Mouse (Mus musculus) heart, adult 2 months (tissue): ENCODE results near the gene Sat2. TPM values are rescaled to one million over a fixed set of nuclear protein-coding genes. Genes with fewer than 3 reads are reported as not detected.
A peak's percentile ranks its signal among the peaks of the same experiment; 100 is the strongest.

Source experiments
- DNase-seq, 2 experiments: peaks; one replicate each; pipeline ENCODE4 v3.0.0; 2021
- H3K27ac ChIP-seq: fragments of 200-600 bp; 2 replicates; pipeline ENCODE4 v1.8.1; 2022
- H3K27me3 ChIP-seq: fragments of 200-500 bp; 2 replicates; pipeline ENCODE4 v1.6.1; 2012; ENCODE audit warnings: mild to moderate bottlenecking, low read length, inconsistent platforms, mixed read lengths; ENCODE audit not compliant: control insufficient read depth, insufficient read depth
- H3K36me3 ChIP-seq: fragments of 200-500 bp; 2 replicates; pipeline ENCODE4 v1.6.1; 2012; ENCODE audit warnings: low read length, inconsistent platforms; ENCODE audit not compliant: control insufficient read depth, insufficient read depth
- H3K4me1 ChIP-seq: fragments of 200-500 bp; 2 replicates; pipeline ENCODE4 v1.6.1; 2011; ENCODE audit warnings: low read length; ENCODE audit not compliant: control insufficient read depth, insufficient read depth
- H3K4me3 ChIP-seq: fragments of 200-600 bp; 2 replicates; pipeline ENCODE4 v1.8.1; 2022
- H3K79me2 ChIP-seq: fragments of 200-500 bp; replicated peaks from 2 replicates; pipeline ENCODE4 v1.6.1; 2012; ENCODE audit warnings: mild to moderate bottlenecking, inconsistent platforms, low read length, moderate library complexity, mixed read lengths; ENCODE audit not compliant: control insufficient read depth, insufficient read depth
- H3K9ac ChIP-seq: fragments of 200-500 bp; 2 replicates; pipeline ENCODE4 v1.6.1; 2012; ENCODE audit warnings: low read depth, mild to moderate bottlenecking, control low read depth, inconsistent platforms, low read length, mixed read lengths
- CTCF ChIP-seq: fragments of 200-600 bp; IDR thresholded peaks from 2 replicates; pipeline ENCODE4 v1.8.1; 2022; ENCODE audit warnings: antibody characterized with exemption, mild to moderate bottlenecking, moderate library complexity
- EP300 ChIP-seq: fragments of 200-500 bp; IDR thresholded peaks from 2 replicates; pipeline ENCODE4 v1.6.1; 2011; ENCODE audit warnings: low read depth, low read length, control low read depth; ENCODE audit not compliant: insufficient read depth
- POLR2A ChIP-seq: fragments of 200-500 bp; IDR thresholded peaks from 2 replicates; pipeline ENCODE4 v1.6.1; 2011; ENCODE audit warnings: mild to moderate bottlenecking, low read depth, low read length, control low read depth; ENCODE audit not compliant: insufficient read depth
- WGBS: fragments of 180-500 bp; shearing (Covaris S2); methylation state at CpG from one replicate; pipeline ENCODE4 v1.1.7; 2018; 5-methylcytosine and 5-hydroxymethylcytosine counted together
- intact Hi-C: fragments of 180-260 bp; cut with DNase I; formaldehyde crosslinking; loops from one replicate; pipeline ENCODE4 v1.15.1; 2025
- polyA plus RNA-seq: library from polyadenylated mRNA; depleted of rRNA; stranded (reverse); fragments of >200 nt; gene quantifications from 2 replicates; pipeline ENCODE4 v1.2.3, GENCODE M21; 2012
- total RNA-seq, 2 experiments: library from RNA; stranded (reverse); gene quantifications; 2 replicates each; pipeline ENCODE4 v1.2.3; 2021

The Sat2 gene
- total and polyA plus RNA-seq, 3 experiments, result 1.8 to 4.5 (median 1.9) TPM

DNA sequence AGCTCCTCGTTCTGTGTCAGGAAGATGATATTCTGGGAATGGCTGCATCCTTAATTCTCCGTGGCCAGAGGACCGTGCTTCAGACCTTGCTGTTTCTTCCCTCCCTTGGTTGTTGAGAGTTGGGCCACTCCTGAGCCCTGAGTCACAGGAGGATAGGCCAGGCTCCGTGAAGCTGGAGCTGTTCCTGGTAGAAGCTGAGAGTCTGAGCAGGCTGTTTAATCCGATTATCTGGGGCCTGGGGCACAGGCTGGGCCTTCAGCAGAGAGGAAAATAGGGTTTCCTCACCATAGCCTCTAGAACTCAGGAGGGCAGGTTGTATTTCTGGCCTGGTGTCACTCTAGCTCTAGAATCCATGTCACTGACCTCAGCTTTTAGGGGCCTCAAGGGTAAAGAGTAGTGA lies 31.6 kb downstream of the Sat2 start:
- intact Hi-C loops, result no loop called here
- Histone ChIP-seq H3K27me3 (no peaks in the 10 kb centered on the region), H3K4me3 (no peak overlapping the region), H3K79me2 (no peaks in the 10 kb centered on the region), H3K9ac (no peak overlapping the region), H3K36me3 (no peaks in the 10 kb centered on the region), H3K27ac (no peak overlapping the region), H3K4me1 (peaks cover 2% of the 10 kb centered on the region)
- DNase-seq, result no peak
- WGBS, result 55% methylated on average over 5 of the region's 5 CpGs
- TF ChIP-seq EP300, result no peak
- no peak for TF ChIP-seq POLR2A
- no peak for TF ChIP-seq CTCF

- Histone ChIP-seq H3K27ac (no peak overlapping the region), H3K4me3 (no peak overlapping the region), H3K4me1 (peaks cover 2% of the 10 kb centered on the region), H3K9ac (no peak overlapping the region), H3K36me3 (no peaks in the 10 kb centered on the region), H3K27me3 (no peaks in the 10 kb centered on the region), H3K79me2 (no peaks in the 10 kb centered on the region)
- 46% methylated on average over 9 of the region's 9 CpGs for whole genome bisulfite sequencing
- TF ChIP-seq CTCF (no peak), POLR2A (no peak), EP300 (no peak)
- intact Hi-C loops, result loop anchor here (2.0 kb wide), 1 partner anchor 100 kb away; no protein-coding TSS in a partner anchor
- no peak for DNase-seq
These were observed 32.9 kb downstream of the Sat2 start for GRCm38 (mm10) chr11:69654760-69655159.

DNA sequence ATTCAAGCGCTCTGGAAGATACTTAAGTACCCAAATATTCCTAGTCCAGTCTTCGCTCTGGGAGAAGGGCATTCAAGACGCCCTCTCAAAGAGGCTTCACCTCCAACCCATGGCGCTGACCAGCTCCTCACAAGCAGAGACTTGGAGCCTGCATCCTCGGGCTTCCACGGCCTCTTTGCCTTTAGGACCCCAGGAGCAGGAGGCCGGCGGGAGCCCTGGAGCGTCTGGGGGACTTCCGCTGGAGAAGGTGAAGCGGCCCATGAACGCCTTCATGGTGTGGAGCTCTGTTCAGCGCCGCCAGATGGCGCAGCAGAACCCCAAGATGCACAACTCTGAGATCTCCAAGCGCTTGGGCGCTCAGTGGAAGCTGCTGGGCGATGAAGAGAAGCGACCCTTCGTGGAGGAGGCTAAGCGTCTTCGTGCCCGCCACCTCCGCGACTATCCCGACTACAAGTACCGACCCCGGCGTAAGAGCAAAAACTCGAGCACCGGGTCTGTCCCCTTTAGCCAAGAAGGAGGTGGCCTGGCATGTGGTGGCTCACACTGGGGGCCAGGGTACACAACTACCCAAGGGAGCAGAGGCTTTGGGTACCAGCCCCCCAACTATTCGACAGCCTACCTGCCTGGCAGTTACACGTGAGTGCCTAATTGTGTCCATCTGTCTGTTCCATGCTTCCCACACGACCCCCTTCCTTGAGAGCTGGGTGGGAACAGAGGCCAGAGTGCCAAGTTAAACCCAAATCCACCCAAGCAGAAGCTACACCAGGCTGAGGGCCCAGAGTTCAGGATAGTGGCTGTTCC lies 33.6 kb downstream of the Sat2 start, which contains the start of gene Sox15:
Gene Sox15 (plus strand): TSS at position 51 of the 801 bp plus-strand sequence.
- H3K27me3 ChIP-seq, result no peaks in the 10 kb centered on the region
- H3K36me3 ChIP-seq, result no peaks in the 10 kb centered on the region
- no peaks in the 10 kb centered on the region for H3K79me2 ChIP-seq
- 24% methylated on average over 34 of the region's 34 CpGs for WGBS
- TF ChIP-seq CTCF, result peak; percentile 90
- no peak for TF ChIP-seq POLR2A
- no peak for TF ChIP-seq EP300
- H3K27ac ChIP-seq, result no peak within 1 kb of the TSS
- peaks cover 2% of the 10 kb centered on the region for H3K4me1 ChIP-seq
- peak within 1 kb of the TSS; percentile 10; the same call in 1 of the 2 replicates for H3K9ac ChIP-seq
- DNase-seq, result peak; percentile 70 to 76
- H3K4me3 ChIP-seq, result no peak within 1 kb of the TSS
- intact Hi-C loops, result loop anchor here (2.0 kb wide), 2 partner anchors 27 to 99 kb away; no protein-coding TSS in a partner anchor

DNA sequence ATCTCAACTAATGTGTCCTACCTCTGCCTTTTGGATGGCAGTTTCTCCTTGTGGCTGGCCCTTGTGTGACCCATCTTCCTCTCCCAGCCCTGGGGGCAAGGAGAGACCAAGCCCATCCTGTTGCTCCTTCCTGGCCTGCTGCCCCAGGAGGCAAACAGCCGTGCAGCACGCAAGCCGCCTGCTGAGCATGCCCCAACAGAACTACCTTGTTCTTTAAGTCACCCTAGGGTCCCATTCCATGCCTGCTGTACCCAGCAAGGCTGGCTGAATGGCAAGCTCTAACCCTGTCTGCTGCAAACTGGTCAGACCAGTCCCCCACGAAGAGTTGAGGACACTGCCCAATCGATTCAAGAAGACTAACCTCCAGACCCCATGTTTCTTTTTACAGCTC lies 34.2 kb downstream of the Sat2 start:
- H3K79me2 ChIP-seq, result no peaks in the 10 kb centered on the region
- H3K4me1 ChIP-seq, result peaks cover 2% of the 10 kb centered on the region
- intact Hi-C loops, result loop anchor here (2.0 kb wide), 1 partner anchor 27 kb away; no protein-coding TSS in a partner anchor
- TF ChIP-seq EP300, result no peak
- TF ChIP-seq POLR2A, result no peak
- TF ChIP-seq CTCF, result no peak
- no peaks in the 10 kb centered on the region for H3K36me3 ChIP-seq
- H3K4me3 ChIP-seq, result no peak overlapping the region
- peak overlapping the region; percentile 10; the same call in 1 of the 2 replicates for H3K9ac ChIP-seq
- WGBS, result 53% methylated on average over 5 of the region's 5 CpGs
- no peaks in the 10 kb centered on the region for H3K27me3 ChIP-seq
- no peak overlapping the region for H3K27ac ChIP-seq
- DNase-seq, result no peak

DNA sequence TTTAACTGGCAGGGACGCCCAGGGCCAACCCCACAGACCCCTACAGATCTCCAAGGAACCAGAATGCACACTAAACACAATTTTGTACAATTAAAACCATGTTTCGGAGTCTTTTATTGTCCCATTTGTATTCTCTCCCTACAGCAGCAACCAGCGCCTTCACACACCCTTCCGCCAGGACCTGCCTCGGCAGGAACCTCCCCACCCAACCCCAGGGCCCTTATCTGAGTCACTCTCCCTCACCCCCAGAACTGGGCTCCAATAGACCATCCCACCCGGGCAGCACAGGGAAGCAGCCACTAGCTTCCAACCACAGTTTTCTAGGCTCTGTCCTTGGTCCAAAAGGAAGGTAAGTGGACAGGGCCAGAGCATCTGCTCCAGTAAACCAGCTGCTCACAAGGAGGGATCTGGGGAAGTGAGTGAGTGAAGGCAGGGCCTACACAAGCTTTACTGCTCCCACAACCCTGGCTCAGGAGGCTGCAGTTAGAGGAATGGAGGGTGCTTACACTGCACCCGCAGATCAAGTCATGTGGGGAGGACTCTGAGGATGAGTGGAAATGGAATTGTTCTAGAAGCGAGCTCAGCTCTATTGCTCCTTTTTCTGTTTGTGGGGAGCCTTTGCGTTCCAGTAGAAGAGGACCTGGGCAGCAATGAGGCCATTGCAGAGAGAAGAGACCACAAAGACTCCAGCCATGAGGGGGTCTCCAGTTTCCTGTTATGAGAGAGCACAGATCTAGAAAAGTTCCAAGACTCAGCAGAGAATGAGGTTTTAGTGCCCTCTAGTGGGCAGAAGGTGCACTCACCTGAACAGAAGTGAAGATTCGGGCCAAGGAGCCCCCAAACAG lies 35.0 kb downstream of the Sat2 start:
- intact Hi-C loops, result loop anchor here (2.0 kb wide), 1 partner anchor 28 kb away; no protein-coding TSS in a partner anchor
- DNase-seq, result peak; percentile 36 to 55

More for the DNA sequence above, 35.0 kb downstream of the Sat2 start:
- peak; percentile 94 for TF ChIP-seq CTCF
- TF ChIP-seq POLR2A, result no peak
- 0 out of 2 replicates have a peak, but pooled peaks have one; percentile 34 for TF ChIP-seq EP300
- no peak overlapping the region for H3K27ac ChIP-seq
- no peaks in the 10 kb centered on the region for H3K27me3 ChIP-seq
- 71% methylated on average over 10 of the region's 10 CpGs for WGBS
- H3K4me1 ChIP-seq, result peaks cover 2% of the 10 kb centered on the region
- no peaks in the 10 kb centered on the region for H3K36me3 ChIP-seq
- no peak overlapping the region for H3K4me3 ChIP-seq
- no peak overlapping the region for H3K9ac ChIP-seq
- no peaks in the 10 kb centered on the region for H3K79me2 ChIP-seq
